Mouse (Mus musculus) embryonic facial prominence, embryonic 14.5 days (tissue): ENCODE data around the gene Hist1h1c. TPM values are rescaled to one million over a fixed set of nuclear protein-coding genes. Genes with fewer than 3 reads are reported as not detected.
A peak's percentile ranks its signal among the peaks of the same experiment; 100 is the strongest.
"Not testable (repeated sequence)": the region's sequence is repeated elsewhere in the genome, so short reads cannot be mapped to it uniquely, and the experiment has no call there.

ENCODE experiments used
- ATAC-seq: fragments of 200-750 bp; cut with Nextera tagmentation; 2 replicates; pipeline ENCODE4 v1.8.0; 2017; ENCODE audit warnings: low read depth, moderate number of reproducible peaks, moderate TSS enrichment
- DNase-seq: peaks from one replicate; pipeline ENCODE4 v3.0.0-alpha.2; 2015; ENCODE audit warnings: low spot score
- H3K27ac ChIP-seq: fragments of 300-500 bp; sonication (generic); replicated peaks from 2 replicates; pipeline ENCODE4 v1.5.1; 2014; ENCODE audit warnings: low read depth, mild to moderate bottlenecking, low read length, moderate library complexity
- H3K27me3 ChIP-seq: fragments of 300-500 bp; sonication (generic); replicated peaks from 2 replicates; pipeline ENCODE4 v1.6.1; 2014; ENCODE audit warnings: low read length; ENCODE audit not compliant: control insufficient read depth, insufficient read depth
- H3K36me3 ChIP-seq: fragments of 300-500 bp; sonication (generic); 2 replicates; pipeline ENCODE4 v1.6.1; 2014; ENCODE audit warnings: low read length, mixed read lengths; ENCODE audit not compliant: control insufficient read depth, insufficient read depth
- H3K4me1 ChIP-seq: fragments of 300-500 bp; sonication (generic); 2 replicates; pipeline ENCODE4 v1.6.1; 2014; ENCODE audit warnings: antibody characterized with exemption, low read length; ENCODE audit not compliant: control insufficient read depth, insufficient read depth
- H3K4me2 ChIP-seq: fragments of 300-500 bp; sonication (generic); 2 replicates; pipeline ENCODE4 v1.6.1; 2014; ENCODE audit warnings: low read depth, mild to moderate bottlenecking, low read length, moderate library complexity, mixed read lengths
- H3K4me3 ChIP-seq: fragments of 300-500 bp; sonication (generic); 2 replicates; pipeline ENCODE4 v1.5.1; 2014; ENCODE audit warnings: low read depth, mild to moderate bottlenecking, low read length
- H3K9ac ChIP-seq: fragments of 300-500 bp; sonication (generic); 2 replicates; pipeline ENCODE4 v1.6.1; 2014; ENCODE audit warnings: low read depth, mild to moderate bottlenecking, low read length, moderate library complexity, mixed read lengths
- H3K9me3 ChIP-seq: fragments of 300-500 bp; sonication (generic); 2 replicates; pipeline ENCODE4 v1.6.1; 2016; ENCODE audit warnings: low read length; ENCODE audit not compliant: control insufficient read depth
- WGBS: fragments of 180-500 bp; shearing (Covaris S2); extraction: QIAGEN DNeasy Blood & Tissue Kit; methylation state at CpG from one replicate; pipeline ENCODE4 v1.1.7; 2014; 5-methylcytosine and 5-hydroxymethylcytosine counted together
- polyA plus RNA-seq: library from polyadenylated mRNA; unstranded; fragments of >200 nt; fragmentation: Nextera tagmentation; extraction: Ambion mirVana; gene quantifications from 2 replicates; pipeline ENCODE4 v1.2.1, GENCODE M21; 2014

Gene Hist1h1c
- polyA plus RNA-seq, 1 experiment from 2014 or later: 37.8 TPM

GRCm38 (mm10) chr13:23745381-23746161, 7.0 kb downstream of the Hist1h1c start, which contains the start of gene Hist1h3c:
Gene Hist1h3c (minus strand): TSS chr13:23745602.
- WGBS: 1% methylated on average over 20 of the region's 28 CpGs
- ATAC-seq: peak; percentile 64
- H3K4me3 ChIP-seq: peak within 1 kb of the TSS; percentile 47

GRCm38 (mm10) chr13:23746201-23747080, 7.8 kb downstream of the Hist1h1c start, which contains the start of gene Hist1h2bb:
Gene Hist1h2bb (plus strand): TSS chr13:23746734.
- H3K4me1 ChIP-seq: peaks cover 10% of the 10 kb centered on the region
- peak; percentile 98 for DNase-seq
- peak within 1 kb of the TSS; percentile 84 for H3K4me2 ChIP-seq
- ATAC-seq: peak; percentile 91
- H3K27me3 ChIP-seq, H3K9me3 ChIP-seq, H3K36me3 ChIP-seq: not testable (repeated sequence)
- H3K4me3 ChIP-seq: peak within 1 kb of the TSS; percentile 47
- WGBS: under 1% methylated on average over 30 of the region's 58 CpGs
- peak within 1 kb of the TSS; percentile 72 for H3K9ac ChIP-seq
- H3K27ac ChIP-seq: peak within 1 kb of the TSS; percentile 100

More at GRCm38 (mm10) chr13:23745381-23746161, 7.0 kb downstream of the Hist1h1c start, which contains the start of gene Hist1h3c:
- Histone ChIP-seq H3K27me3 (no peaks in the 10 kb centered on the region), H3K27ac (peak within 1 kb of the TSS; percentile 100), H3K36me3 (no peaks in the 10 kb centered on the region), H3K9ac (peak within 1 kb of the TSS; percentile 72), H3K9me3 (no peaks in the 10 kb centered on the region), H3K4me1 (peaks cover 15% of the 10 kb centered on the region), H3K4me2 (peak within 1 kb of the TSS; percentile 84)
- DNase-seq: peak; percentile 97

- Histone ChIP-seq H3K9ac (peak overlapping the region; percentile 61), H3K27ac (peak overlapping the region; percentile 100), H3K36me3 (no peaks in the 10 kb centered on the region), H3K4me1 (peaks cover 10% of the 10 kb centered on the region), H3K4me2 (peak overlapping the region; percentile 84), H3K27me3 (no peaks in the 10 kb centered on the region), H3K4me3 (peak overlapping the region; percentile 47), H3K9me3 (no peaks in the 10 kb centered on the region)
- DNase-seq (no peak), ATAC-seq (no peak)
- 5% methylated on average over 7 of the region's 13 CpGs for WGBS
Observed at GRCm38 (mm10) chr13:23747081-23747891, 8.7 kb downstream of the Hist1h1c start.

- Histone ChIP-seq H3K27me3 (no peaks in the 10 kb centered on the region), H3K4me3 (peak overlapping the region; percentile 47), H3K9ac (peak overlapping the region; percentile 61; the same call in 1 of the 2 replicates), H3K36me3 (no peaks in the 10 kb centered on the region), H3K27ac (peak overlapping the region; percentile 100), H3K4me1 (peaks cover 12% of the 10 kb centered on the region), H3K9me3 (no peaks in the 10 kb centered on the region), H3K4me2 (peak overlapping the region; percentile 84)
- no peak for ATAC-seq
- WGBS: 2% methylated on average over 4 of the region's 4 CpGs
- no peak for DNase-seq
Observed at GRCm38 (mm10) chr13:23747892-23748288, 9.3 kb downstream of the Hist1h1c start.

- no peak for ATAC-seq
Observed at GRCm38 (mm10) chr13:23749563-23750121, 11.0 kb downstream of the Hist1h1c start.

GRCm38 (mm10) chr13:23750839-23751477, 12.3 kb downstream of the Hist1h1c start, which contains the start of gene Hist1h2ab:
Gene Hist1h2ab (plus strand): TSS chr13:23751126.
- not testable (repeated sequence) for H3K4me1 ChIP-seq, H3K27me3 ChIP-seq, H3K36me3 ChIP-seq, H3K9me3 ChIP-seq
- peak within 1 kb of the TSS; percentile 44 for H3K4me3 ChIP-seq
- WGBS: 1% methylated on average over 25 of the region's 47 CpGs
- peak; percentile 93 for DNase-seq
- peak within 1 kb of the TSS; percentile 63 for H3K4me2 ChIP-seq
- ATAC-seq: peak; percentile 38
- peak within 1 kb of the TSS; percentile 73 for H3K9ac ChIP-seq
- H3K27ac ChIP-seq: peak within 1 kb of the TSS; percentile 95

More at GRCm38 (mm10) chr13:23749563-23750121, 11.0 kb downstream of the Hist1h1c start:
- 95% methylated on average over 5 of the region's 5 CpGs for WGBS
- Histone ChIP-seq H3K36me3 (no peaks in the 10 kb centered on the region), H3K4me1 (peaks cover 10% of the 10 kb centered on the region), H3K9ac (no peak overlapping the region), H3K4me2 (no peak overlapping the region), H3K9me3 (no peaks in the 10 kb centered on the region), H3K27me3 (no peaks in the 10 kb centered on the region), H3K4me3 (no peak overlapping the region), H3K27ac (peak overlapping the region; percentile 95)
- DNase-seq: no peak

GRCm38 (mm10) chr13:23751478-23751956, 12.9 kb downstream of the Hist1h1c start:
- H3K4me1 ChIP-seq: peaks cover 10% of the 10 kb centered on the region
- no peak for DNase-seq
- H3K9ac ChIP-seq: peak overlapping the region; percentile 73
- H3K9me3 ChIP-seq: no peaks in the 10 kb centered on the region
- no peaks in the 10 kb centered on the region for H3K36me3 ChIP-seq
- peak overlapping the region; percentile 44 for H3K4me3 ChIP-seq
- H3K27me3 ChIP-seq: no peaks in the 10 kb centered on the region
- peak overlapping the region; percentile 95 for H3K27ac ChIP-seq
- peak overlapping the region; percentile 63 for H3K4me2 ChIP-seq
- WGBS: 1% methylated on average over 11 of the region's 11 CpGs
- no peak for ATAC-seq
